Mouse (Mus musculus) frontal cortex, postnatal 25 days (tissue): ENCODE measurements around the gene Fgfr2.

Source experiments
- DNase-seq, 2 experiments: peaks; one replicate each; pipeline ENCODE4 v3.0.0; 2022; ENCODE audit warnings: low spot score in 2 of 2

The Fgfr2 gene

GRCm38 (mm10) chr7:132816528-132816927, 306.6 kb downstream of the Fgfr2 start:
- no peak for DNase-seq

GRCm38 (mm10) chr7:132815081-132815480, 308.1 kb downstream of the Fgfr2 start:
- no peak for DNase-seq

GRCm38 (mm10) chr7:132814089-132814450, 309.1 kb downstream of the Fgfr2 start:
- DNase-seq: no peak

GRCm38 (mm10) chr7:132813416-132814088, 309.6 kb downstream of the Fgfr2 start, which contains the start of gene Fam53b:
Fam53b (minus strand) TSS chr7:132813886.
- DNase-seq: no peak

GRCm38 (mm10) chr7:132812619-132813415, 310.3 kb downstream of the Fgfr2 start:
- no peak for DNase-seq

GRCm38 (mm10) chr7:132811716-132812618, 311.2 kb downstream of the Fgfr2 start:
- DNase-seq: no peak

GRCm38 (mm10) chr7:132810879-132811278, 312.3 kb downstream of the Fgfr2 start:
- DNase-seq: peak; percentile 76 to 92

- peak in 1 of 2 experiments; percentile 23 for DNase-seq
These were observed 312.8 kb downstream of the Fgfr2 start for GRCm38 (mm10) chr7:132810368-132810767.

GRCm38 (mm10) chr7:132809721-132810120, 313.4 kb downstream of the Fgfr2 start:
- DNase-seq: no peak

- DNase-seq: no peak
These were observed 314.1 kb downstream of the Fgfr2 start for GRCm38 (mm10) chr7:132808841-132809682.

- DNase-seq: no peak
These were observed 314.9 kb downstream of the Fgfr2 start for GRCm38 (mm10) chr7:132808051-132808796.

- no peak for DNase-seq
These were observed 316.0 kb downstream of the Fgfr2 start for GRCm38 (mm10) chr7:132806926-132807857.

GRCm38 (mm10) chr7:132806286-132806685, 316.9 kb downstream of the Fgfr2 start:
- no peak for DNase-seq

GRCm38 (mm10) chr7:132804951-132805350, 318.2 kb downstream of the Fgfr2 start:
- DNase-seq: no peak

GRCm38 (mm10) chr7:132804461-132804860, 318.7 kb downstream of the Fgfr2 start:
- DNase-seq: no peak

- no peak for DNase-seq
These were observed 319.2 kb downstream of the Fgfr2 start for GRCm38 (mm10) chr7:132803962-132804361.

- DNase-seq: no peak
These were observed 319.8 kb downstream of the Fgfr2 start for GRCm38 (mm10) chr7:132803336-132803735.

- no peak for DNase-seq
These were observed 320.5 kb downstream of the Fgfr2 start for GRCm38 (mm10) chr7:132802691-132803090.

- no peak for DNase-seq
These were observed 321.1 kb downstream of the Fgfr2 start for GRCm38 (mm10) chr7:132802066-132802465.
